Mouse (Mus musculus): Measurements from ENCODE around the gene Med29.

The Med29 gene

DNA sequence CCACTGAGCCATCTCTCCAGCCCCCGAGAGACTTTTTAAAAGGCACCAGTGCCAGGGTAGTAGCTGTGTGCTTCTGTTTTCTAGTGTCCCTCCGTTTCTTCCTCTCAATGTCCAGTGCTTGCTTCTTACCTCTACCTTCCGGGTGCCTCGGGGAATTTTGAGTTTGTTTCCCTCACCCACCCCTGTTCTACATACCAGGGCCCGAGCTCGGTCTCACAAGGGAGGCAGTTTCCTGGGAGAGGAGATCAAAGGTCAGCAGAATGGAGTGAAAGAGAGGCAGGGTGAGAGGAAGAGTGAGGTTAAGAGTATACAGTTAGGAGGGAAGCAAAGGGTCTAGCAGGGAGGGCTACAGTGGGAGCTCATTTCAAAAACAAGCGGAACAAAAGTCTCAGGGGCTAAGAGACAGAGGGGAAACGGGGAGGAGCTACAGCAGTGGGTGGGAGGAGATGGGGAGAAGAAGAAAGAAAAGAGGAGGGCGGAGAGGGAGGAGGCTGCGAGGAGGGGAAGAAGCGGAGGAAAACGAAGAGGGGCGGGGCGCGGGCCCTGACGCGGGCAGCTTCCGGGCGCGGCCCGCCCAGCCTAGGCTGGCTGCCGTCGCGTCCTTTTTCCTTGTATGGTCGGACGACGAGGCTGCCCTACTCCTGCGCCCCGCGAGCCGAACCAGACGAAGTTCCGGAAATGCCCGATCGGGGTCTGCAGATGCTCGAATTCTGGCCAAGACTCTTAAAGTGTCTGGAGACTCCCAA, 17.2 kb downstream of the Med29 start:
- peak; percentile 70 for DNase-seq

DNA sequence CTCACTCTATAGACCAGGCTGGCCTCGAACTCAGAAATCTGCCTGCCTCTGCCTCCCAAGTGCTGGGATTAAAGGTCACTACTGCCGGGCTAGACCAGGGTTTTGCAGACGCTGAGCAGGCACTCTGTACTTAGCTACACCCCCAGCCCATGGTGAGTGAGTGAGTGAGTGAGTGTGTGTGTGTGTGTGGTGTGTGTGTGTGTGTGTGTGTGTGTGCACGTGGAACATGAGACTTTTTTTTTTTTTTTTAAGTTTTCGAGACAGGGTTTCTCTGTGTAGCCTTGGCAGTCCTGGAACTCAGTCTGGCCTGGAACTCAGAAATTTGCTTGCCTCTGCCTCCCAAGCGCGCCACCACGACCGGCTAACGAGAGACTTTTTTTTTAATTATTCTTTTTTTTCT, 17.9 kb downstream of the Med29 start:
- no peak for DNase-seq

DNA sequence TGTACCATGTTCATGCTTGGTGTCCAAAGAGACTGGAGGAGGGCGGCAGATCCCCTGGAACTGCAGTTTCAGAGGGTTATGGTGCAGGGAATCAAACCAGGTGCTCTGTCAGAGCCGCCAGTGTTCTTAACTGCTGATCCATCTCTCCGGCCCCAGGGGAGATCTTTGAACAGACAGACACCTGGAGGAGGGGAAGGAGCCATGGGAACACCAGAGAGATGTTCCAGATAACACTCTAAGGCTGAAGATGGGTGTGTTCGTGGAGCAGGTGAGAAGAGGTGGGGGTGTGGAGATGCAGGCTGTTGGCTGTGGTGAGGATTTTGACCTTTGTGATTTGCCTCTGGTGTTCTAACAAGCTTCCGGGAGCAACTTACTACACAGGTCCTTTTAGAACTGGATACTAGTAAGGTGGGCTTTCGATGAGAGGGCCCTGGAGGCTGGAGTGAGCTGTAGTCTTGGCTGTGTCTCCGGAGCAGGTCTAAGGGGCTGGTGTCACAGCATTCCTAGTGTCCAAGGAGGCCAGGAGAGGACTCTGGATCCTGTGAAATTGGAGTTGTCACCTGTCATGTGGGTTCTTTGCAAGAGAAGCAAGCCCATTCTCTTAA, 18.5 kb downstream of the Med29 start:
- DNase-seq = peak; percentile 35

DNA sequence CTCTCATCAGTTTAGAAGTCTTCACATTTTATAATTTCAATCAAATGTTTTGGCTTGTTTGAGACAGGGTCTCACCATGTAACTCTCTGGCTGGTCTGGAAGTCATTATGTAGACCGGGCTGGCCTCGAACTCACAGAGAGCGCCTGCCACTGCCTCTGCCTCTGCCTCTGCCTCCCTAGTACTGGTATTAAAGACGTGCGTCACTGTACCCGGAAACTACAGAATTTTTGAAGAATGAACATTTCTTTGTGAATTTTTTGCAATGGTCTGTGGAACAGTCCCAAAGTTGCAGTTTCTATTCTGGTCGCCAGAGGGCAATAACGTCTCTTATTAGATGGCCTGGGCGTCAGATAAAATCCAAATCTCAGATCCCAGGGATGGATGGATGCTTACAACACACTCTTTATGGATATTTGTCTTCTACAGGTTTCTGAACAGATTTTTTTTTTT, 19.4 kb downstream of the Med29 start:
- DNase-seq = peak; percentile 74

DNA sequence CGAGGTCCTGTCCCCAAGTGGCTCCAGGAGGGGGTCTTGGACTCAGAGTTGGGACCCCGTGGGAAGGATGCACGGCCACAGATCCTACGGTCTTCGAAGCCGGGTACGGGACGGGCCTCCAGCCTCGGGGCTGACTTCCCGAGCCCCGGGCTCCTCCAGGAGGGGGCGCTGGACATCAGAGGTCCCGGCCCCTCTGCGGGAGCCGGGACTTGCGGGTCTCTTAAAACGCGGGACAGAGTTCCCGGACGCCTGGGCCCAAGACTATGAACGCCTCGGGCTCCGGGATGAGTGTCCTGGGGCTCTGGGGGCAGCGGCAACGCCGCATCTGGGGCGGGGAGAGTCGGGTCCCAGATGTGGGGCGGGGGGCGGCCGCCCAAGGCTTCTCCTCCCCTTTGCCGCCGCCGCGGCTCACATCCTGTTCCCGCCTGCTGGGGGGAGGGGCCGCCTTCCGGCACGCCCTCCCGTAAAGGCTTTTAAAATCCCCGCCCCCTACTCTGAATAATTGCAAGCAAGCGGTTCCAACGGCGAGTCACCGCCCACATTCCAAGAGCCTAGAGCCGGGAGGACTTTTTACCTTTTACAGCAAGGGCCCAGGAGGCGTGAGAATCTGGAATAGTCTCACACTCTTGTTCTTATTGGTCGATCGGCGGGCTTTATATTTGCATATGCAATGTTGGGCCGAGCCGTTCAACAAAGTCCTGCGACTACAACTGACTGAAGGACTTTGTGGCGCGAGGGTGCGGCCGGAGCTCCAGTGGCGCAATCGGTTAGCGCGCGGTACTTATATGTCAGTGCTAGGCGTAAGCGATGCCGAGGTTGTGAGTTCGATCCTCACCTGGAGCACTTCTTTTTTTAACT, 20.0 kb downstream of the Med29 start, which contains the start of gene Plekhg2:
TSS of gene Plekhg2 (minus strand) at position 349 of the 858 bp plus-strand sequence.
- DNase-seq = peak; percentile 91

DNA sequence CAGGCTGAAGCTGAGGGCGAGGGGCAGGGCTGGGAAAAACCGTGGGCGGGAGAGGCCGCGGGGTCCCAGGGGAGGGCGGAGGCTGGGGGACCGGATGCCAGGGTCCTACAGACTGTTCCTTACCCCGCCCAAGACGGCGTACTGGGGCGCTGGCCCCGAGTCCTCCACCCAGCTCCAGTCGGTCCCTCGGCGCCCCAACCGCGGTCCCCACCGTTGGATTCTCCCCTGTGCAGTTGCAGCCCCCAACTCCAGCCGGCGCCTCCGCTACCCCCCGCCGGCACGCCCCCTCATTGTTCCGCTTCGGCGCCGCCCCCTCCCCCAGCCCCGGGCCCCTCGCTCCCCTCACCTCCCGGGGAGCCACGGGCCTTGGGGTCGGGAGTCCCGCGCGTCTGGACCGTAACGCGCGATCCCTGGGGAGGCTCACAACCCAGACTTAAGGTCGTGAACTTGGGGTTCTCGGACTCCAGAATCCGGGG, 21.0 kb downstream of the Med29 start:
- DNase-seq = no peak

DNA sequence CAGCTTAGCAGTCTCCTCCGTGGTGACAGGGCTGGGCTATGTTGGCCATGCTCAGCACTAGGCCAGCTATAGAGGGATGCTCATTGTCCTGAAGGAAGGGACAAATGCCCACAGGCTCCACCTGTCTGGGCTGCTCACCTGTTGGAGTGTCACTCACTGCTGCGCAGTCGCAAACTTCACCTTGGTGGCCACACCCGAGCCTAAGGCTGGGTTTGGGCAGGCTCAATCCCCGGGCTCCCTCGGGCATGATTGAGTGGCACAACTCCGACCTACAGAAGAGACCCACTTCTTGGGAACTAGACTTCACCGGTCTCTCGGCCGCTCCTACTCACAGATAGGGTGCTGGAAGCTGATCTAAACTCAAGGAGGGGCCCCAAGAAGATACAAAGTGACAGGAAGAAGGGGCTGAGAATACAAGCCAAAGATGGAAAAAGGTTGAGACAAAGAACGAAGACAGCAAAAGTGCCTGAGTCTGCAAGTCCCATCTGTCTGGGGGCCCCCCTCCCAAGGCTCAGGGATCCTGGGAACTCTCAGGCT, 21.5 kb downstream of the Med29 start:
- DNase-seq = no peak

DNA sequence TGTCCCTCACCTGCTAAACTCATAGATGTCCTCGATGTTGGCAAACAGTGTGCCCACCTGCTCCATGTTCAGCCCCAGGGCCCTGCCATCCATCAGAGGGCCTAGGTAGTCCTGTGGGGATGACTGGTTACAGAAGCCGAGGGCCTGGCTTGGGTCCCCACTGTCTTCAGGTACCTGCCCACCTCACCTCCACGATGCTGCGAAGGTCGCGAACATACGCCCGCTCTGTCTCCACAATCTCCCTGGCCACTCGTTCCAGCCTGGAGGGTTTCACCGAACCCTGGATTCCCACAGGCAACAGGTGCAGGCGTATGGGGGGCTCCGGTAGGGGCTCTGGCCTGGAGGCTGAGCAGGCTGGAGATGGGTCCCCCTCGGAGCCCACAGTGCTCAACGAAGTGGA, 22.5 kb downstream of the Med29 start:
- DNase-seq = no peak

DNA sequence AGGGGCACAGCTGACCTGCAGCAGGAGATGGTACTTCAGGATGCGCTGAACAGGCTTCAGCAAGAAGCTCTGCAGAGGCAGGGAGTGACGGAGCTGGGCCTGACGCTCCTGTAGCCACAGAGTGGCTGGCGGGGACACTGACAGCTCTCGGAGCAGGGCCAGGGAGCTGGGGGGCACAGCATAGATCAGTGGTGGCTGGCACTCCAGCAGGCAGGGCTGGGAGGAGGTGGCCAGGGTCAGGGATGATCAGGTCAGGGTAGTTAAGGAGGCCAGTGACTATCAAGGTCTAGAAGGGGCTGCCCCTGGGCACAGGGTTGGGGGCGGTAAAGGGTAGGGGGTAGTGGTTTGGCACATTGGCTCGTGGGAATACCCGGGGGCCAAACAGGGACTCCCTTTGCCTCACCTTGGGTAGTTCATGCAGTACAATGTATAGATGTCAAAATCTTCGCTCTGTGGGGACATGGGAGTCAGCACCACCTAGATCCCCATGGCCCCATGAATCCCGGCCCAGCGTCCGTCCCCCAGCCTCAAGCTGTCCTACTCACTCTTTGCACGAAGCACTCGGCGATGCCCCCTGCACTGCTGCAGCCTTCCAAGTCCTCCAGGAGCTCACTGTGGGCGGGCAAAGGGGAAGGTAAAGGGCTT, 24.1 kb downstream of the Med29 start:
- DNase-seq = no peak

DNA sequence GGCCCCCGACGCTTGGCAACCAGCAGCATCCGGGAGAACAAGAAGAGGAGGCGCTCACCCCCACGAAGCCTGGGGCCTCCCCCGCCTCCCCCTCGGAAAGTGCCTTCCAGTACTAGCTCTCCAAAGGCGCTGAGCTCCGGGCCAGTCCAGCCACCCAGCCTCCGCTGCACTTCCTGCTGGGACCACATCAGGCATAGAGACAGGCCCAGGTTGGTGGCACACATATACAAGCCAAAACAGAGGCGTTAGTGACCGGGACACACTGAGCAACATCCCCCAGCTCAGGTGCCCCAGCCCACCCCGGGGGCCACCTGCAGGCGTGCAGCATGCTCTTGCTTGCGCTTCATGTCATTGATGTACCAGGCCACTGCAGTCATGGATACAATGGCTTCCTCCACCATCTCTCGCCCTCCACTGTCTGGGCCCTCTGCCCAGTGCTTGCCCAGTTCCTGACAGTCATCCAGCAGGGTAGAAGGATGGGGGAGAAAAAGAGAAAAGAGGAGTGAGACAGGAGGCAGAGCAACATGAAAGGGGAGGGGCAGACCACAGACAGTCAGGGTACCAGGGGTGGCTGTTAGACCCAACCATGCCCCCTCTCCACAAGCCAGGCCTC, 24.7 kb downstream of the Med29 start:
- DNase-seq = no peak

DNA sequence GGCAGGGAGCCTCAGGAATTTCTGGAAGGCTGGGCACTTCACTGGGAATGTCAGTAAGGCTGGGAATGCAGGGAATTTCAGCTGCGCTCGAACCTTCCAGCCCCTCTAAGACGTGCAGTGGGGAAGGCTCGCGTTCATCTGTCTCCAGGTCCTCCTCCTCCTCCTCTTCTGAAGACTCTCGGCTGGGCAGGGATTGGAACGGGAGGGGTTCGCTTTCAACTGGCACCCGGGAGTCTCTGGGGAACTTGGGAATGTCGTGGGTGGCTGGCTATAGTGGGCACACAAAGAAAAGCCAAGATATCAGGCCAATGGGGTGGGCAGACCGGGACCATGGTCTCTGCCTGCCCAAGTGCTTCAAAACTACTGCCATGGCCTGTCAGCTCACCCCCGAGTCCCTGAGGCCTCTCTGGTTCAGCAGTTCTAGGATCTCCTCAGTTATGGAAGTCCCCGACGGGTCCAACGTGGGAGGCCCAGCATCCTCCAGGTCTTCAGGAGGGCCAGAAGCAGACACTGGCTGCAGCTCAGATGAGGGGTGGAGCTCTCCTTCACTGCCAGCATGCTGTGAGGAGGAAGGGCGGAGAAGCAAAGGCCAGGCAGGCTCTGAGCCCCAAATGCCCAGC, 30.0 kb downstream of the Med29 start:
- no peak for DNase-seq

DNA sequence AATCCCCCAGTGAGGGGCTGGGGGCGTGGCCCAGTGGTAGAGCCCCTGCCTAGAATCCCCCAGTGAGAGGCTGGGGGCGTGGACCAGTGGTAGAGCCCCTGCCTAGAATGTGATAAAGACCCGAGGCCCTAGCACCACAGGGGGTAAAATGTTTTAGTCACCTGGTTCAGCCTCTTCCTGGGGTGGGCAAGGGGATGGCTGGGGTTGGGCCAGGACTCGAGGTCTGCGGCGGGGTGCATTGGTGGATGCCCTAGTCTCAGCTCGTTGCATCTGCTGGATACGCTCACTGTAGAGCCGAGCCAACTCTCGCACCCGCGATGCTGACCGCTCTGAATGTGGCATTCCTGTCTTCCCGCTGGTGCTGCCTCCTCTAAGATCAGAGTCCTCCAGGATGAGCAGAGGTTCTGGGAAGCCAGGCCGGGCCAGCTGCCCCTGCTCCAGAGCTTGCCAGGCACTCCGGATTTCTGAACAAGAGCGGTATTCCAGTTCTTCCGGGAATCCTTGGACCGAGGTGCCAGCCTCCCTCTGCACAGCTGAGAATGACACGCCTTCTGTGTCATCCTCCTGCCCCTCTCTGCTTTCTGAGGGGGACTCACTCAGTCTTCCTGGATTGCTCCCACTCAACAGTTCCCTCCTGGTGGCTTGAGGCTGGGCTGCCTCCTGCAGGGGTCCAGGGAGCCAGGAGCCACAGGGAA, 30.7 kb downstream of the Med29 start:
- DNase-seq = no peak

DNA sequence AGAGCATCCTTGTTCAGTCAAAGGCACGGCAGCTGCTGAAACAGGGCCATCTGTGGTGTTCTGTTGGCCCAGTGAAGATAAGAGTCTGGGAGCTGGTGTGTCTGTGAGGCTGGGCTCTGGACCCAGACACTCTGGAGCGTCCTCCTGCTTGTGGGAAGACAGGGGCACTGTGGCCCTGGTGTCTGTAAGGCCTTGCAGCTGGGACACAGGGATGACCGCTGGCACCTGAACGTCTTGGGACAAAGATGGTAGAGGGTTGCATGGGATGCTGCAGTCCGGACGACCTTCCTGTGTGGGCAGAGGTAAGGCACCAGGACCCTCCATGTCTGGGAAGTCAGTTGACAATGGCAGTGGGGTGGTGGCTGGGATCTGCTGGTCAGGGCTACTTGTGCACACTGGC, 32.2 kb downstream of the Med29 start:
- DNase-seq = no peak

DNA sequence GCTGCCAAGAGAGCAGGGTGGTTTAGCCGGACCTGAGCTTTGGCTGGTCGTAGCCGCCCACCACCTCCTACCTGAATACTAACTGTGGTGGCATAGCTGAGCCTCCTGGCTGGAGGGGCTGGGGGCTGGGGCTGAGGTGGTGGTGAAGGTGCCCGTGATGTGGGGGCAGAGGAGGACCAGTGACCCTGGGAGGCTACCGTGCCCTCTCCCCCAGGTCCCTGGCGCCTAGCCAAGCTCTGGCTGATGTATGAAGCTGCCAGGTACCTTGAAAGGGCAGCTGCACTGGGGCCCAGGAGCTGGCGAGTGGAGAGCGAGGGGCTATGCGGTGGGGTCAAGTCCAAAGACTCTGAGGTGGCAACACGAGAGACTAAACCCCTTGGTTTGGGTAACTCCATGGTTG, 32.7 kb downstream of the Med29 start:
- DNase-seq = no peak

DNA sequence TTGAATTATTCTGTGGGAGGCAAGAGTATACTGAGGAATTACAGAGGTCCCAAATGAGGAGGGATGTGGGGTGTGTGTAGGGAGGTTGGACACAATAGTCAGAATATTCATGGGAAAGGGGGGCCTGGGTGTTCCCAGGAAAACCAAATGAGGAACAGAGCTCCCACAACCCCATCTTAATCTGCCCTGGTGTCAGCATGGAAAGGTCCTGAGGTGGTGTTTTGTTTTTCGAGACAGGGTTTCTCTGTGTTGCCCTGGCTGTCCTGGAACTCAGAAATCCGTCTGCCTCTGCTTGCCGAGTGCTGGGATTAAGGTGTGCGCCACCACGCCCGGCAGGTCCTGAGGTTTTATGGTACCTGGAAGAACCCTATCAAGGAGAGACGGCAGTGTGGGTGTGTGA, 34.1 kb downstream of the Med29 start:
- no peak for DNase-seq

DNA sequence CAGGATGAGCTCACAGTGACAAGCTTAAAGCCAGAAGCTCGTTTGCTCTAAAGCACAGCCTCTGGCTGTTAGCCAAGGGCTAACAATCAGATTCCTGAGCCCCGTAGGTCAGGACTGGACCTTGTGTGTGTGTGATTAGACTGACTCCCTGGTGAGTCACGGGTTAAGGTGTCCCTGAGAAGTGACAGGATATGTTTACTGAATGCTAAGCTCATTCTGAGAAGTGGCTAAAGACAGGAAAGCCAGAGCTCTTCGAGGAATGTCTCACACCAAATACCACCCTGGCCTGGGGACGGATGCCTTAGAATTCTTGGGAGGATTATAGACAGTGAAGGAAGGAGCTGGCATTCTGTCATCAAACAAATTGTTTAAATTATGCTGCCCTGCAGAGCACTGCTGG, 34.5 kb downstream of the Med29 start:
- no peak for DNase-seq

DNA sequence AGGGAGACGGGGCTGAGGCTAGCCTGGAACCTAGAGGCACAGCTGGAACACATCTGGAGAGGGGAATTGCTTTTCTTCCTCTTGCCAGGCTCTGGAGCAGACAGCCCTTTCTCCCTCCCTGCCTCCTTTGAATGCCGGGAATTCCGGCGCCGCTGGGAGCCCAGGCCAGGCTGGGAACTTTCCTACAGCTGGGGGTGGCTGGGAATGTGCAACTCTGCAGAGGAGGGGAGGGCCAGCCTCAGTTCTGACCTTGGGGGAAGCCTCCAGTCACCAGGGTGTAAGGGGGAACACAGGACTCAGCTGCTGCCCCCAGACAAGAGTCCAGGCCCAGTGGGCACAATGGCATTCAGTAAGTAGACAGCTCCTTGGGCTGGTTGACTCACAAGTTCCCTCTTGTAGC, 35.5 kb downstream of the Med29 start:
- DNase-seq = no peak

DNA sequence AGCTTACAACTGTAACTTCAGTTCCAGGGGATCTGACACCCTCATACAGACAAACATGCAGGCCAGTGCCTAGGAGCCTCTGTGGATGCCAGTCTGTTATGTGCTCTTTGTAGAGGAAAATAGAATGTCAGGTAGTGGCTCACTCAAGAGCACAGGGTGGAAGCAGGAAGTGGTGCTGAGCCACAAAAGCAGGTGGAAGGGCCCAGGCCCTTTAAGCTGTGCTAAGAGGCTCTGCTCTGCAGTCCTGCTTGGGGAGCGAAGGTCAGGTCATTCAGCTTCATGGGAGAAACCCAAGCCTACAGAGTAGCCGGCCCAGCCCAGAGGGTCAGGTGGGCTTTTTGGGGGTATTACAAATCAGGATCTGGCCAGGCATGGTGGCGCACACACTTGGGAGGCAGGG, 37.3 kb downstream of the Med29 start:
- DNase-seq = no peak

DNA sequence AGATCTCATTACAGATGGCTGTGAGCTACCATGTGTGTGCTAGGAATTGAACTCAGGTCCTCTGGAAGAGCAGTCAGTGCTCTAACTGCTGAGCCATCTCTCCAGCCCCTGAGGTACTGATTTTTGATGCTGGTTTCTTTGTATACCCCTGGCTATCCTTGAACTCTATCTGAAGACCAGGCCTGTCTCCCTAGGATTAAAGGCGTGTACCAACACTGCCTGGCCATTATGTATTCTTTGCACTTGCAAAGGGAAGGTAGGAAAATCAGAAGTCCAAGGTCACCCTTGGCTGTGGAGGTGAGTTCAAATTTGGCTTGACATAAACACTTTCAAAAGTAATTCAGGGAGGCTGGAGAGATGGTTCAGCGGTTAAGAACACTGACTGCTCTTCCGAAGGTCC, 37.9 kb downstream of the Med29 start:
- DNase-seq = no peak

DNA sequence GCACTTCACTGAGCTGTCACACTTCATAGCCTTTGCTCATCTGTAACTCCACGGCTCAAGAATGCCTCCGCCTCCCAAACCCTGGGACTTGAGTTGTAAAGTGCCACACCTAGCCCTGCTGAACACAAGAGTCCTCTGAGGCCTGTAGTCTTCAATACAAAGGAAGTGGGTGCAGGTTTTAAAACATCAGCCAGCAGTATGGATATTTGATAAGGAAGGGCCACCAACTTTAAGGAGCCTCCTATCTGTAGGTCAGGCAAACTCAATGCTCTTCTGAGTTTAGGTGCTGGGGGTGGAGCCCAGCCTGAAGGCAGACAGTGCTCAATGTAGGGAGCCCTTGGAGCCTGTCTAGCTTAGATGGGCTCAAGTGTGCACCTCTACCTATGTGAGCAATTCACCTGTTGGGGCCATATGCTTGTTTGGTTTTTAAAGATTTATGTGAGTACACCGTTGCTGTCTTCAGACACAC, 38.4 kb downstream of the Med29 start:
- DNase-seq = no peak

DNA sequence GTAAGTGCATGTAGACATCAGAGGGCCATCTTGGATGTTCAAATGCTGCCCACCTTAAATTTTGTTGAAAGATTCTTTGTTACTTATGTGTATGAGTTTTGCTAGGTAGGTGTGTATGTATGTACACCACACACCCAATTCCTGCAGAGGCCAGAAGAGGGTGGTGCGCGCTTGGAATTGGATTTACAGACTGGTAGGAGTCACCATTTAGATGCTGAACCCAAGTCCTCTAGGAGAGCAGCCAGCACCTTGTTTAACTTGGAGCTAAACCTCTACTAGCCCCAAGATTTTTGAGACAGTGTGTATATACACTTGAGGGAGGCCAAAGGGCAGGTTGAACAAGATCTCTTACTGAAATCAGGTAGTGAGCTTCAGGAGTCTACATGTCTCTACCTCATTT, 39.2 kb downstream of the Med29 start:
- DNase-seq = no peak

Data from cerebellum, adult 9-11 months (tissue).